Mouse (Mus musculus): ENCODE data around the gene Galk1. TPM values are rescaled to one million over a fixed set of nuclear protein-coding genes. Genes with fewer than 3 reads are reported as not detected.
A peak's percentile ranks its signal among the peaks of the same experiment; 100 is the strongest.

Galk1 gene
- total RNA-seq (2022): 10 to 100 TPM; 37.3 to 55.6 (median 46.4) TPM

GRCm38 (mm10) chr11:116012262-116012947 lies at the start of gene Galk1:
Gene Galk1 (minus strand): TSS chr11:116012719.
- DNase-seq: peak; percentile 86

GRCm38 (mm10) chr11:116061641-116062415 lies 49.3 kb upstream of the Galk1 start:
- DNase-seq: no peak

DNA sequence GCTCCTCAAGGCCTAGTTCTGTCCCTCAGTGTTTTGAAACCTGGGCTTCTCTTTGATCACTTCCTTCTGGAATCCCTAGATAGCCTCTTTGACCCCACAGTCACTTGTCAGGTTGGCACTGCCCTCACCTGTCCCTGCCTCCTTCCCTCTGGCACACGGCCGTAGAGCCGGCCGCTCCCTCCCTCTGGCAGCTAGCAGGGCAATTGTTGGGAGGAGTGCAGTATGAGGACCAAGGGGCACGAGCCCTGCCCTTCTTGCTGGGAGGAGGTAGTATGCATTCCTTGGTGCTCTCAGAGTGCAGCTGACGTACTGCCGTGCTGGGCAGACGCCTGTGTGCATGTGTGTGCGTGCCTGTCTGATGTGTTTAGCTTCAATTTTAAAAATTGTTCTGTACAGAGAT lies 48.1 kb upstream of the Galk1 start:
- no peak for DNase-seq

DNA sequence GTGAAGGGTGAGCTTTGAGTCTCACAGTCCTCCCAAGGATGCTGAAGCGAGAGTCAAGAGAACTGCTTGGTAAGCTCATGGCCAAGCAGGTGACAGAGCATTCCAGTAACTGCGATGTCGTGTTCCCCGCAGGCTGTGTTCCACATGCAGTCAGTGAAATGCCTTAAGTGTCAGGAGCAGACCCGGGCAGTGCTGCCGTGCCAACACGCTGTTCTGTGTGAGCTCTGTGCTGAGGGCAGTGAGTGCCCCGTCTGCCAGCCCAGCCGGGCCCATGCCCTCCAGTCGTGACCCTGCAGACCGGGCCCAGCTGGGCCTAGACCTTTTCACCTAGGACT lies 47.1 kb upstream of the Galk1 start:
- DNase-seq: no peak

- no peak for DNase-seq
Measured at GRCm38 (mm10) chr11:116058868-116059690, 46.6 kb upstream of the Galk1 start.

GRCm38 (mm10) chr11:116058022-116058614 lies 45.6 kb upstream of the Galk1 start:
- DNase-seq: no peak

- DNase-seq: no peak
Measured at GRCm38 (mm10) chr11:116057237-116057881, 44.8 kb upstream of the Galk1 start.

DNA sequence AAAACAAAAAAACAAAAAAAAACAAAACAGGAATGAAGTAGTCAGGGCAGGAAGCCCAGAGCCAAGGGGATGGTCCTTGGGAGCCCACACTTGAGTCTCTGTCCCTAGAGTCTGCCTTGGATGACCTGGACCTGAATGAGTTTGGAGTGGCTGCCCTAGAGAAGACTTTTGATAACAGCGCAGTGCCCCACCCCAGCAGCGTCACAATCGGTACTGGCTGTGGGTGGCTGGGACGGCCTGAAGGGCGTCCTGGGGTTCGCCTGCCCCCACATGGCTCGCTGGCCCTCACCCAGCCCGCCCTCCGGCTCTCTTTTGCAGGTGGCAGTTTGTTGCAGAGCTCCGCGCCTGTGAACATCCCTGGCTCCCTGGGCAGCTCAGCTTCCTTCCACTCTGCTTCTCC lies 43.4 kb upstream of the Galk1 start:
- no peak for DNase-seq

DNA sequence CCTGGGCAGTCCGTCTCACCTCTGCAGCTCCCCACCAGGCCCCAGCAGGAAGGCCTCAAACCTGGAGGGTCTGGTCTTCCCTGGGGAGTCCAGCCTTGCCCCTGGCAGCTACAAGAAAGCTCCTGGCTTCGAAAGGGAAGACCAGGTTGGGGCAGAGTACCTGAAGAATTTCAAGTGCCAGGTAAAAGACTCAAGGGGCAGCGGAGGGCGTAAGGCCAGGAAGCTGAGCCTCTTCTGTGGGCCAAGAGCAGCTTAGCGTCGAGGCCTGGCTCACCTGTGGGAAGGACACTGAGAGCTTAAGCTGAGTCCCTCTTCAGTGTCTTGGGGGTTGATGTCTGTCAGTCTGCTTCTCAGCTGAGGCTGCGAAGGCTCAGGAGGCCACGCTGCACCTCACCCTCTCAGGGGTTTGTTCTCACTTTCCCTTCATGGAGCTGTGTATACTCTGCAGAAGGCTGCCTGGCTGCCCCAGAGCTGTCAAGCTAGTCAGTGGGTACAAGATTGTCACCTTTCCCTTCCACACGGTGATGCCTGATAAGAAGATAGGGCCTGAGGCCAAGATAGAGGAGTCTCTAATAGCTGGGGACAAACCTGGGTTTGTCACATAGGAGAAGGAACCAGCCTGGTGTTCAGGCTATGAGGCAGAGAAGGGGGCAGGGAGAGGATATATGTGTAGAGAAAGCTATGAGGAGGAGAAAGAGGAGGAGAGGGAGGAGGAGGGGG lies 41.2 kb upstream of the Galk1 start:
- DNase-seq: no peak

DNA sequence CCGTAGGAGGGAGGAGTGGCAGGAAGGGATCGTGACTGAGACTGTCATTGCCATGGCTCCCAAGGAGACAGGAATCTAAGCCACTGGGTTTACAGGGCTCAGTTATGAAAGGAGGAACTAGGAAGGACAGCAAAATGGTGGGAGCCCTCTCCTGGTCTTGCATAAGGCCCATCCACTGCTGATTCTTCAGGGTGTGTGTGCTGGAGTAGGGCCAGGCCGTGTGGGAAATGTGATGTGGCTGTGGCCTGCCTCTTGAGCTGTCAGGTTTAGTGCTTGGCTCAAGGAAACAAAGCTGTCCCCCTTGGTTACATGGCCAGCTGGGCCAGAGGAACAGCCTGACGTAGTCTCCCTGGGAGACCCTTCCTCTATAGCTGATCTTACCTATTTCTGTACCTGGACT lies 37.7 kb upstream of the Galk1 start:
- DNase-seq: no peak

- no peak for DNase-seq
Measured at GRCm38 (mm10) chr11:116049610-116050009, 37.1 kb upstream of the Galk1 start.

DNA sequence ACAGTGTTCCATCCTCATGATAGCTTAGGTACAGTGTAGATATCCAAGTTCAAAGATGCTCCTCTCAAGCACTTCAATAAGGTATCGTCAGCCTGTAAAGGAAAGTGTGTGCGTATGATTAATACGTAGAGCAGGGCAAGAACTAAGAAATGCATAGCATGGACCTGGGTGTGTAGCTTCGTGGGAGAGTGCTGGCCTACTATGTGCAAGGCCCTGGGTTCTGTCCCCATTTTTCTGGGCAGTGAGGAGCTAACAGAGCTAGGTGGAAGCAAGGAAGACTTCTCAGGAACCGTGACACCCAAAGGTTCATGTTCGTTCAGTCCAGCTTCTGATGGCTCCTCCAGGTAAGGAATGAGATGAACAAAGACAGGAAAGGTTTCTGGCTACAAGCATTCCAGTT lies 32.7 kb upstream of the Galk1 start:
- DNase-seq: no peak

GRCm38 (mm10) chr11:116043286-116043685 lies 30.8 kb upstream of the Galk1 start:
- no peak for DNase-seq

- no peak for DNase-seq
Measured at GRCm38 (mm10) chr11:116042372-116043138, 30.0 kb upstream of the Galk1 start.

GRCm38 (mm10) chr11:116041833-116042232 lies 29.3 kb upstream of the Galk1 start:
- no peak for DNase-seq

DNA sequence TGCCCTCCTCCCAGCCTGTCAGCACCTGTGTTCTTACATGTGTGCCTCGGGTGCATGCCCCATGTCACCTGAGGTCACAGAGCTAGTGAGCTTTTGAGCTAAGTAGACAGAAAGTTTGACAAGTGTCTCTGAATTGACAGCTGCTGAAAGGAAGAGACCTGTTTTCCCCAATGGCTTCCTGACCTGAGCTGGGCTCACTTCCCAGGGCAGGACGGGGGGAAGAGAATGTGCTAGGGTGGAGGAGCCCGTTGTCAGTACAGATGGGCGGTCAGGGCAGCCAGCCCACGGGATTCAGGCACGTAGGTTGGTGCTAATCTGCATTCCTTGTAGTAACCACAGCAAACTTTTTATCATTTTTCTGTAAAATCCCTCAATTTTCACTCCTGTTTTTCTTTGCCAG lies 28.1 kb upstream of the Galk1 start:
- DNase-seq: no peak

DNA sequence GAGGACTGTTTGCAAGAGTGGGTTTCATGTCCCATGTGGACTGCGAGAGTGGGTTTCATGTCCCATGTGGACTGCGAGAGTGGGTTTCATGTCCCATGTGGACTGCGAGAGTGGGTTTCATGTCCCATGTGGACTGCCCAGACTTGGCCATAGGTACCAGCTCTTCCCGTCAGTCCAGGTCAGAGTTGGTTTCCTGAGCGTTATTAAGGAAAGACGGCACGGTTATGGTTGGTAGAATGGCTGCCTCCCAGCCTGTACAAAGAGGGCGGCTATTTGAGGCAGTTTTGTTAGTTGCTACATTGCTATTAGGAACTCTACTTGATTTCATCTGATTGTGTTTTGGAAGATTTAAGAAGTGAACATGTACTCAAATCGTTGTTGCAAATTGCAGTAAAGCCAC lies 25.3 kb upstream of the Galk1 start:
- no peak for DNase-seq

- DNase-seq: no peak
Measured at GRCm38 (mm10) chr11:116036671-116037070, 24.2 kb upstream of the Galk1 start.

GRCm38 (mm10) chr11:116034584-116034983 lies 22.1 kb upstream of the Galk1 start:
- no peak for DNase-seq

DNA sequence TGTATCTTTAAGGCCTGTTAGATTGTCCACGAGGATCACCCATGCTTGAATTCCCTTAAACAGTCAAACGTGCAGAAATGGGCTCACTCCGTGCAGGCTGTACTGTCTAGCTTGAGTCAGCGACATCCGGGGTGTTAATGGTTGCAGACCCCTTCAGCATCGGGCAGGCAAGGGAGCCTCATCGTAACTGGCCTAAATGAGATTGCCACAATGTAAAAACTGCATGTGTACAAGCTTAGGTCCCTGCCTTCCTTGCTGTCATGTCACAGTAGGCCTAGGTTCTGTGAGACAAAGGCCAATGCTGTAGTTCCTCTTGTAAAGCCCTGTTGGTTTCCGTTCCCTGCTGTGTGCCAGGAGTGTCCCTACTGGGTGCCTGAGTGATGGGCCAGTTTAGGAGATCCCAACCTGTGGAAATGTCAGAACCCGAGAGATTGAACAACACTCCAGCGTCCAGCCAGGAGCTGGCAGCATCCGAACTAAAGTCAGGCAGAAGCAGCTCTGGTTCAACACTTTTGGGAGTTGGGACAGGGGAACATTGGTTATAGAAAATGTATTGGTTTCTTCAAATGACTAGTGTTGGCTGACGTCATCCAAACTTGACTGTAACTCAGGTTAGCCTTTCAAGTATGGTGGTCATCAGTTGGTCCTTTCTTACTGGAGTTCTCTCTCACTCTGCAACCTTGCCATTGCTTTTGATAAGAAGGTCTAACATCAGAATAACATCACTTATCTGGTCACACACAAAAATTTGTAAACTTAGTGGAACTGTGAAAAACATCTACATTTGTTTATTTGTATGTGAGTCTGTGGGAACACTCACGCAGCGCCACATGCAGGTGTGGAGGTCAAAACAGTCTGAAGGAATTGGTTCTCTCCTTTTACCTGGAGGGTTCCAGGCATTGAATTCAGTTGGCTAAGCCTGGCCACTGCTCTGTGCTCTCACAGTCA lies 18.7 kb upstream of the Galk1 start:
- no peak for DNase-seq
